Mouse (Mus musculus): ENCODE measurements at regions not wholly inside any gene's neighbourhood (a gene's known extent, or its start where the extent isn't known, plus 50 kb on each side); places are given as distances from the start of the nearest gene placed in this dataset.

- DNase-seq (ENCODE audit: low spot score in 2 of 2) = no peak
These were observed 527.9 kb upstream of the Mpdz start for GRCm38 (mm10) chr4:81970472-81970871.

- DNase-seq (ENCODE audit: low spot score in 2 of 2) = no peak
These were observed 527.1 kb upstream of the Mpdz start for GRCm38 (mm10) chr4:81969621-81970115.

GRCm38 (mm10) chr4:81966054-81966623 lies 523.5 kb upstream of the Mpdz start:
- no peak for DNase-seq (ENCODE audit: low spot score in 2 of 2)

GRCm38 (mm10) chr4:81963112-81963511 lies 520.5 kb upstream of the Mpdz start:
- DNase-seq (ENCODE audit: low spot score in 2 of 2) = no peak

GRCm38 (mm10) chr4:81962586-81962985 lies 520.0 kb upstream of the Mpdz start:
- DNase-seq (ENCODE audit: low spot score in 2 of 2) = no peak

GRCm38 (mm10) chr4:81960552-81961534 lies 518.2 kb upstream of the Mpdz start:
- DNase-seq (ENCODE audit: low spot score in 2 of 2) = no peak

- DNase-seq (ENCODE audit: low spot score in 2 of 2) = no peak
These were observed 514.5 kb upstream of the Mpdz start for GRCm38 (mm10) chr4:81956926-81957694.

GRCm38 (mm10) chr4:81953023-81953422 lies 510.4 kb upstream of the Mpdz start:
- DNase-seq (ENCODE audit: low spot score in 2 of 2) = no peak

- DNase-seq (ENCODE audit: low spot score in 2 of 2) = peak; percentile 45 to 58
These were observed 494.8 kb upstream of the Mpdz start for GRCm38 (mm10) chr4:81937384-81937783.

- DNase-seq (ENCODE audit: low spot score in 2 of 2) = peak in 1 of 2 experiments; percentile 40
These were observed 488.3 kb upstream of the Mpdz start for GRCm38 (mm10) chr4:81930956-81931355.

GRCm38 (mm10) chr4:81928581-81929244 lies 486.1 kb upstream of the Mpdz start:
- no peak for DNase-seq (ENCODE audit: low spot score in 2 of 2)

GRCm38 (mm10) chr4:81927176-81927714 lies 484.6 kb upstream of the Mpdz start:
- DNase-seq (ENCODE audit: low spot score in 2 of 2) = no peak

GRCm38 (mm10) chr4:81926662-81927141 lies 484.1 kb upstream of the Mpdz start:
- DNase-seq (ENCODE audit: low spot score in 2 of 2) = no peak

- DNase-seq (ENCODE audit: low spot score in 2 of 2) = no peak
These were observed 483.0 kb upstream of the Mpdz start for GRCm38 (mm10) chr4:81925611-81926010.

GRCm38 (mm10) chr4:81924120-81924519 lies 481.5 kb upstream of the Mpdz start:
- no peak for DNase-seq (ENCODE audit: low spot score in 2 of 2)

- DNase-seq (ENCODE audit: low spot score in 2 of 2) = peak; percentile 43 to 46
These were observed 480.3 kb upstream of the Mpdz start for GRCm38 (mm10) chr4:81922876-81923275.

GRCm38 (mm10) chr4:81914971-81915370 lies 472.4 kb upstream of the Mpdz start:
- DNase-seq (ENCODE audit: low spot score in 2 of 2) = no peak

GRCm38 (mm10) chr4:81913296-81913695 lies 470.7 kb upstream of the Mpdz start:
- no peak for DNase-seq (ENCODE audit: low spot score in 2 of 2)

- DNase-seq (ENCODE audit: low spot score in 2 of 2) = no peak
These were observed 470.0 kb upstream of the Mpdz start for GRCm38 (mm10) chr4:81912653-81913052.

- no peak for DNase-seq (ENCODE audit: low spot score in 2 of 2)
These were observed 457.4 kb upstream of the Mpdz start for GRCm38 (mm10) chr4:81899961-81900540.

- DNase-seq (ENCODE audit: low spot score in 2 of 2) = no peak
These were observed 456.0 kb upstream of the Mpdz start for GRCm38 (mm10) chr4:81898661-81899060.

All from right cerebral cortex, postnatal 10 days (tissue).